Mouse (Mus musculus) urinary bladder, postnatal 14 days (tissue): Measurements from ENCODE around the gene Ogg1.
"Not testable (repeated sequence)": the region's sequence is repeated elsewhere in the genome, so short reads cannot be mapped to it uniquely, and the experiment has no call there.

Experiments used
- DNase-seq: peaks from one replicate; pipeline ENCODE4 v3.0.0; 2021; ENCODE audit warnings: low spot score

Ogg1 gene

GRCm38 (mm10) chr6:113332734-113333133, 6.0 kb downstream of the Ogg1 start:
- DNase-seq = not testable (repeated sequence)

DNA sequence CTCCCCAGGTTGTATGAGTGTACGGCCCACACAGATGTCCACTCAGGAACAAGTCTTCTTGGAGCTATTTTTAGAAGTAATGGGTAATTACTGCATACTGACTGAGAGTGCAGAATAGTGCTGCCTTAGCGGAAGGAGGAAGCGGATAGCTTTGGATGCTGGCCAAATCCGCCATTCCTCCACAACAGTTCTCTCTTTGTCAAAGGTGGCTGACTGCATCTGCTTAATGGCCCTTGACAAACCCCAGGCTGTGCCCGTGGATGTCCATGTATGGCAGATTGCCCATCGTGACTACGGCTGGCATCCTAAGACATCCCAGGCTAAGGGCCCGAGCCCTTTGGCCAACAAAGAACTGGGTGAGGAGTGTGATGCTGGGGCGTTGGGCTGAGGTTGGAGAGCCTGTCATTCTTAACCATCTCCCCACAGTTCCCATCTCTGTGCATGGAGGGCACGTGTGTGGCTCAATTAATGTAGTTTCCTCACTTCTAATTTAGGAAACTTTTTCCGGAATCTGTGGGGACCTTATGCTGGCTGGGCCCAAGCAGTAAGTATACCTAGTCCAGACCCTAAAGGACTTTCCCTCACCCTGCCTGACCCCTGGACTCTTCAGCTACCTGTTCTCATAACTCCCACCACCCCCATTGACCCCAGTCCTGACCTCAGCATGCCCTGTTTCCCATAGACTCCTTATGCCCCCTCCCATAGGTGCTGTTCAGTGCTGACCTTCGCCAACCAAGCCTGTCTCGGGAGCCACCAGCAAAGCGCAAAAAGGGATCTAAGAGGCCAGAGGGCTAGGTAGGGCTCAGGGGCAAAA, 6.6 kb downstream of the Ogg1 start:
- DNase-seq = peak; percentile 75

DNA sequence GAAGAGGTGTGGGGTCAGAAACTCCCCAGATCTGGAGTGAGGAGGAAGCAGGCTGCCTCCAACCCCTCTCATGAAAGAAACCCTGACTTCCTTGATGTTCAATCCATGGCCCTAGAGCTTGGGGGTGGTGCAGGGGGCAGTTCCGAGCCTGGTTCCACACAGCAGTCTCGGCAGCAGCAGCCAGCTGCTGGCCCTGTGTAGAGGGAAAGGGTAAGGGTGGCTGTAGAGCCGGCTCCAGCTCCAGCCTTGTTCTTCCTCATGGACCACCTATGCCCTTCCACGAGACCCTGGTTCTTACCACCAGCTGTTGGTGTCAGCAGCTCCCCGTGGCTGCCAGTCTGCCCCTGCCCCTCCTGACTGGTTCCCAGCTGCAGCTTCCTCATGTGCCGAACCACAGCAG, 7.4 kb downstream of the Ogg1 start:
- DNase-seq = no peak

GRCm38 (mm10) chr6:113336852-113337620, 10.3 kb downstream of the Ogg1 start:
- DNase-seq = no peak

- no peak for DNase-seq
Measured at GRCm38 (mm10) chr6:113341574-113341973, 14.8 kb downstream of the Ogg1 start.

GRCm38 (mm10) chr6:113342297-113342696, 15.5 kb downstream of the Ogg1 start:
- DNase-seq = no peak

- peak; percentile 86 for DNase-seq
Measured at GRCm38 (mm10) chr6:113343177-113344092, 16.7 kb downstream of the Ogg1 start, which contains the start of gene Camk1. TSS of gene Camk1 (minus strand) at chr6:113343984.

DNA sequence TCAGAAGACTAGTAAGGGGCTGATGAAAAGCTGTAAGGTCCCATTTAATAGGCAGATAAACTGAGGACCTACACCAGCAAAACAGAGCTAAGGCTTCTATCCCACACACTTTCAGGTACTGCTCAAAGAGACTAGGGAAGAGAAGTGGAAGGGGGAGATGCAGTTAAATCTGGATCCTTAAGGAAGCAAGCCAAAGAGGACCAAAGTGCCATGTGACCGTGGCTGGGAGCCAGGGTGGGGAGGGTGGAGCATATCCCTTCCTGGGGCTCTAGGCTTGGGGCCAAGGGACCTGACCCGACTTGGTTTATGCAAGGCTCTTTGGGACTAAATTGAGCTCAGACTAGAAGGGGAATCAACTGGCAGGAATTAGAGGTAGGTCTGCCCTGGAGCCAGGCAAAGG, 17.5 kb downstream of the Ogg1 start:
- DNase-seq = peak; percentile 75

DNA sequence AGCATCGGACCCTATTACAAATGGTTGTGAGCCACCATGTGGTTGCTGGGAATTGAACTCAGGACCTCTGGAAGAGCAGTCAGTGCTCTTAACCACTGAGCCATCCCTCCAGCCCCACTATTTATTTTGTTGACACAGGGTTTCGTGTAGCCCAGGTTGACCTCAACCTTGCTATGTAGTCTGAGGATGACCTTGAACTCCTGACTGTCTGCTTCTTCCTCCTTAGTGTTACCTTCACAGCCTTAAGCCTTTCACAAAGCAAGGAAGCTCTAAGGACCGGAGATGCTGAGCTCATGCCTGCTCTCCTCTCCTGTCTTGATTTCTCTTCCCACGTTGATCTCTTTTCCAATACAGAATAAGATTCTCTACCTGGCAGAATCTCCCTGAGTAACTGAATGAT, 20.1 kb downstream of the Ogg1 start:
- no peak for DNase-seq

- no peak for DNase-seq
Measured at GRCm38 (mm10) chr6:113350538-113350937, 23.8 kb downstream of the Ogg1 start.

DNA sequence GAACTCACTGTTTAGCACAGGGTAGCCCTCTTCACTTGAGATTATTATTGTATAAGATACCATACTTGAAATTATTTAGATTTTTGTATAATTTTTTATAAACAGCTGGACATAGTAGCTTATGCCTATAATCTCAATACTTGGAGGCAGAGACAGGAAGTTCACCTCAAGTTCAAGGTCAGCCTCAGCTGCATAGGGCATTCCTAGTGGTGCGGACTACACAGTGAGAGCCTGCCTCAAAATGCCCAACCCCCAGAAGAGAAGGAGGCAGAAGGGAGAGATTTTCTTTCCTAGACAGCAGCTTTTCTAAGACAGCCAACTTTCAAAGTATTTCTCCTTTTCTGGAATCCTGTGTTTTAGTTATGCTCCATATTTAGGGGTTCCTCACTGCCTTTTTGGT, 24.4 kb downstream of the Ogg1 start:
- DNase-seq = no peak

DNA sequence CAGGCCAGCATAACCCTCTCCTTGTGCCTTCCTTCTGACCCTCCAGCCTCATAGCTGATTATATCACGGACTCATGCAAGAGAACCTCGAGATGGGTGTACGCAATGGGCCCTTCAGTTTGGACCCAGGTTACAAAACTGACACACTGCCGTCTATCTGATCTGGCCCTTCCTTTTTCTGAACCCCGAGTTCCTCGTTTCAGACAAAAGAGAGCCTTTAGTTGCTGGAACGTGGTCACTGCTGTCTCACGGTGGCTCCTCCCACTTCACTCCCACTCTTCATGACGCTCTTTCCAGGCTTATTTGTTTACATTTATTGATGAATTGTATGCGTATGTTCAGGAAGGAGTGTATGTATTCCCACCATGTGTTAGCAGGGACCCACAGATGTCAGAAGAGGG, 24.9 kb downstream of the Ogg1 start:
- DNase-seq = no peak

DNA sequence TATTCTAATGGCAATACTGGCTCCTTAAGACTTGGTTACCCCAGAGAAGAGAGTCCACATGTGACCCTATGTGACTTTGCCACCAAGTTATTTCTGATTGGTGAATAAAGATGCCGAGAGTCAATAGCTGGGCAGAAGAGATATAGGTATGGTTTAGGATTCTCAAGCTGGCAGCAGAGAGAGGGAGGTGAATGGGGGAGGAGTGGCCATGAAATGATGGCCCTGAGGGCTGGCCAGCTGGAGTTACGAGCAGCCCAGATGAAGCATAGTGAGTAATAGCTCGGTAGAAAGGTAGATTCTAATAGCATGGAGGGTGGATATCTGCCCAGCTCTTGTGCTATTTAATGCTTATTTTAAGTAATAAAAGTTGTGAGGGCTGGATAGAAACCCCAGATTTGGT, 26.0 kb downstream of the Ogg1 start:
- DNase-seq = no peak

DNA sequence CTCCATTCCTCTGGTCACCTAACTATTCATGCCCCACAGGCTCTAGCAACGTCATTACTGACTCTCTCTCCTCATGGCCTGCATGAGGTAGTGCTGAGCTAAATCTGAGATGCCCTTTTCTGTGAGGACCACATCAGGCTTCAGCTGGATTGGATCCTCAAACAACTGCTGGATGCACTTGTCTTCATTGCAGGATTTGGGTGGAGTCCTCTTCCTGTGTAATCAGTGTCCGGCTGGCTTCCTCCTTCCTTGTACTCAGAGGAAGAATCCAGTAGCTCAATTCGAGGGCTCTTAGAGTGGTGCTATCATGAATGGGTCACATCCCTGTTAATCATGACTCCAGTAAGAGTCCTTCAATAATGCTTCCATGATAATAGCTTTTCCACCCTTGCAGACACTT, 26.9 kb downstream of the Ogg1 start:
- no peak for DNase-seq

- DNase-seq = no peak
Measured at GRCm38 (mm10) chr6:113361476-113361875, 34.7 kb downstream of the Ogg1 start.

DNA sequence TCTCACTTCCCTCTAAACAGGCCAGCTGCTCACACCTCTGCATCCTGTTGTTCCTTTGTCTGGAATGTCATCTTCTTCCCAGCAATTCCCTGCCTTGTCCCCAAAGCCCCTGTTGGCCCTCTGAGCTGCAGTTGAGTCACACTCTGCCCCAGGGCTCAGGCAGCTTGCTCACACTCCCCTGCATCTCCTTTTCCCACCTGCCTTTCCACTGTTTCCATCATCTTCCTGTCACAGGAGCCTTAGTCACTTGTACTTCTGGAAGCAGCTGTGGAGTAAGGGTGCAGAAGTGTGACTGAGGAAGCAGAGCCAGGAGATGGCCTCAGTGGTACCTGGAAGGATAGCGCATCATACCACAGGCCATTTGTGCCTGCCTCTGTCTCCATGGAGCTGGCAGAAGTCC, 35.5 kb downstream of the Ogg1 start:
- no peak for DNase-seq

- DNase-seq = no peak
Measured at GRCm38 (mm10) chr6:113364518-113365135, 37.9 kb downstream of the Ogg1 start.

GRCm38 (mm10) chr6:113366639-113367038, 39.9 kb downstream of the Ogg1 start:
- DNase-seq = no peak

- DNase-seq = no peak
Measured at GRCm38 (mm10) chr6:113367574-113367973, 40.8 kb downstream of the Ogg1 start.

DNA sequence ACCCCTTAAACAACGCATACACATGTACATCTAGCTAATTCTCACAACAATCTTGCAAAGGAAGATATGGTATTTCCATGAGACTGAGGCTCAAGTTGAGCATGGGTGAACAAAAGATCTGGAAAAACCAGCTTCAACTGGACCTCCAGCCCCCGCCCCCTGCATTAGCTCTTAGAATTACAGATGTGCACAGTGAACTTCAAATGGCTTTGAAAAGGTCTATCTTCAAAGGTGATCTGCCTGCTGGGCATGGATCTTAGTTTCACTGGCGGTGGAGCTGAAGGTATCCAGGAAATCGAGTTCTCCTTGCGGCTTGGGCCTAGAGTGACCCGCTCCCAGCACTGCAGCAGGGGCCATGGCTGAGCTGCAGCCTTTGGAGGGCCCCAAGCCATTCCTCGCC, 41.4 kb downstream of the Ogg1 start:
- DNase-seq = peak; percentile 19

DNA sequence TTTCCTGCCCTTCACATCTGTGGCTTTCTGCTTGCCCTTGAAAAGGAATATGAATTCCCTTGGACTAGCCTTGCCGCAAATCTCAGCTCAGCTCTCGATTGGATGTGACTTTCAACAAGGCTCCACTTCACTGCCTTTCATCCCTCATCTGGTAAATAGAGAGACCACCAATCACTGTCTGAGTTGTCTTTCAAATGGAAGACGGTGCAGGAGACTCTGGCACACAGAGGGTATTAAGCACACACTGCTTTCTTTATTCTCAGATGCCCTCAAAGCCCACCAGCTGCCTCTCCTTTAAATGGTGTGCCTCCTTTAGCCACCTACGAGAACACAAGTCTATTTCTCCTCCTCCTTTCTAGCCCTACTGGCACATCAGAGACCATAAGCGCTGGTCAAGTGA, 41.8 kb downstream of the Ogg1 start:
- no peak for DNase-seq
